Mouse (Mus musculus): ENCODE measurements around the gene Muc16.

The Muc16 gene

GRCm38 (mm10) chr9:18674480-18675154 is at the start of gene Muc16:
Gene Muc16 (minus strand): TSS chr9:18674530.
- DNase-seq (ENCODE audit: low spot score): no peak

DNA sequence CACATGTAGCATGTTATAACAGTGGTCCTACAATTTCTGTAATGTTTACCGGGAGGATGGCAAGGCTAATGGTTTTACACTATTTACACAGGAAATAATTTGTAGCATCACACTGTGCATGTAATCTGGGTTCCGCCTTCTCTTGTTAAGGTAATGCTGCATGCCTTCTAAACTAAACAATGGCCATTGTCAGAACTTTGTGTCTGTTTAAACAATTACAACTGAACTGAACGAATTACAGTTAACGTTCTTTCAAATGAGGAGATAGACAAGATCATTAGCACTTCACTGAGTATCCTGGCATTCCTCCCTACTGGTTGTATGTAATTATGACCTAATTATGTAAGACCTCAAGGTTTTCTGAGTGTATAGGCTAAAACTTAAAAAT is 48.4 kb upstream of the Muc16 start:
- no peak for DNase-seq (ENCODE audit: low spot score)

GRCm38 (mm10) chr9:18721931-18722711 is 47.8 kb upstream of the Muc16 start:
- no peak for DNase-seq (ENCODE audit: low spot score)

- DNase-seq (ENCODE audit: low spot score): no peak
These were observed 46.7 kb upstream of the Muc16 start for GRCm38 (mm10) chr9:18721011-18721410.

GRCm38 (mm10) chr9:18705628-18706027 is 31.3 kb upstream of the Muc16 start:
- DNase-seq (ENCODE audit: low spot score): no peak

DNA sequence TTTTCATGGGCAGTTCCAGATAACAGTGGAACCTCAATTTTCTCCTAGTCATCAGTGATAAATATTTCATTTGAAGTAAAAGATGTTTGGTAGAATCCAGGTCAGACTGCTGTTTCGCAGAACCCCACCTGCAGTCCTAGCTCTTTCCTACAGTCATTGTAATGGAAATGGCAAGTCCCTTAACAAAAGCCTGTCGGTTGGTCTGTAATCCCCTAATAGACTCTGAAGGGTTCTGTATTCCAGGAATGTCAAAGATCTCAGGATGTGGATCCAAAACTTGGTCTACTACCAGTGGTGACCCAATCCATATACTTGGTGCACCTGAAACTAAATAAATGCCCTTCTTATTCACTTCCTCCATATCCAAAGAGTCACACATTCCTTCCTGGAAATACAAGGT is 76.0 kb downstream of the Muc16 start:
- DNase-seq (ENCODE audit: low spot score): no peak

- no peak for DNase-seq (ENCODE audit: low spot score)
These were observed 166.2 kb downstream of the Muc16 start for GRCm38 (mm10) chr9:18508098-18508497.

DNA sequence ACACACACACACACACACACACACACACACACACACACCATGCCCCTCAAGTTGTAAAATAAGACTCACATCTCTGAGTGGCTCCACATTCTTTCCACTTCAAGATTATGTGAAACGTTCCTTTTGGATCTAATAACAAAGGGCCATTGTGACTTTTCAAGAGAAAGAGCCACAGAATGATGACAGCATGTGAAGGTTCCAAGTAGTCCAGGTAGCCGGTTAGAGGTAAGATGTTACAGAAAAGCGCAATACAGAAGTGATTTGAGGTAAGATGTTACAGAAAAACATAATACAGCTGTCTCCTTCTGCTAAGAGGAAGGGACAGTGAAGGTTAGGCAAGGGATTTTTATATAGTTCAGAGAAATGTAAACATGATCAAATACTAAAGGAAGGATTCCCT is 196.2 kb downstream of the Muc16 start, which contains the start of the genes Zfp558 and Mbd3l1:
Zfp558 (minus strand) TSS at position 101 of the 400 bp plus-strand sequence.
Mbd3l1 (plus strand) TSS at position 192 of the 400 bp plus-strand sequence.
- DNase-seq (ENCODE audit: low spot score): no peak

DNA sequence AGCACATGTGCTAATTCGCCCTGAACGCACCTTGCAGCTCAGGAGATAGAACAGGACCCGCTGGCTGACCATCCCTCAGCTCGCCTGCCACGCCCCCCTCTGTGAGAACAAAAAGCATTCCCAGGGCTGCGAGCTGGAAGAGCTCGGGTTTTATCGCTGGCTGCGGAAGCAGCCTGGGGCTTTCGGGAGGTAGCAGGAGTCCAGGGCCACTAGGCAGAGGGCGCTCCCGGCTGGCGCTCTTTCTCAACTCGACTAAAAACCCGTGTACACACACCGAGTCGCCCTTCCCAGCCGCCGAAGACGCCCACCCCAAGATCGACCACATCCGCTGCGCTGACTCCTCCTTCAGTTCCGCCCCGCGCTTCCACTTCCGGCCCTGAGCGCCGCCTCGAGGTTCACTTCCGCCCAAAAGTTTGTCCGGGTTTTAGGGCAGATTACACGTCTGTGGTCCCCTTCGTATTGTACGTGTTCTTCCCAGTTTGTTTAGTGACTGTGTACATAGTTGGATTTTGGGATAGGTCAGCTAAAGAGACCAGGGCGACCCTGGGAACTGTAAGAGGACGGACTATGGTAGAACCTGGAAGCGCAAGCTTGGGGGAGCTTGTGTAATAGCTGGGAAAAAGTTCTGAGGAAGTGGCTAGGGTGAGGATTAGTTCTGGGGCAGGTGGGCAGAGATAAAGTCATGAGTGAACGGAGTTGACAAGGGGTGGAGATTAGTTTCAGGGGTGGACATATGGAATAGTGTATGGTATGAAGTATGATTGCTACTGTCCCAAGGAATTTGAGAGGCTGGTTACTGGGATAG is 200.8 kb downstream of the Muc16 start:
- DNase-seq (ENCODE audit: low spot score): peak; percentile 28

- DNase-seq (ENCODE audit: low spot score): no peak
These were observed 206.3 kb downstream of the Muc16 start for GRCm38 (mm10) chr9:18468005-18468404.

DNA sequence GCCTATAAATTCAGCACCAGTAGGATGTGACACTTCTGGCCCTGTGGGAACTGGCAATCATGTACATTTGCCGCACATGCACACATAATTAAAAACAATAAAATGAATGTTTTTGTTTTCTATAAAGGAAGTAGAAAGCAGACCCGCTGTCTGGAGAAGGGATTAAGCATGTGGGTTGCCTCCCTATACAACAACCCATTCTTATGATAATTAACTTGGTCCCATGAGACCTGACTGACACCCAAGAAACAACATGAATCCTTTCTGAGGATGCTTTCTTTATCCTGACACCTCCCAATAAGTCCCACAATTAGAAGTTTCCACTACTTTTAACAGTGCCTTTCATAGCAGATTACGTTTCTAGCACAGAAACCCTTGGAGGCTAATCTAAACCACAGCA is 207.0 kb downstream of the Muc16 start:
- no peak for DNase-seq (ENCODE audit: low spot score)

DNA sequence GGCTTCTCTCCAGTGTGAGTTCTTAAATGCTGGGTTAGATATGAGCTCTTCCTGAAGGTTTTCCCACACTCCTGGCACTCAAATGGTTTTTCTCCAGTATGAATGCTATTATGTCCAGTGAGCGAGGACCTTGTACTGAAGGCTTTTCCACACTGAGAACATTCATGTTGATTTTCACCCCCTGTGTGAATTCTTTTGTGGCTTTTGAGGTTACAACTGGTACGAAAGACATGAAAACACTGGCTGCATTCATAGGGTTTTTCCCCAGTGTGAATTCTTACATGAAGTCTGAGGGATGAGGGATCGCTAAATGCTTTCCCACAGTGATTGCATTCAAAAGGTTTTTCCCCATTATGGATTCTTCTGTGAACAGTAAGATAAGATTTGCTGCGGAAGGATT is 217.8 kb downstream of the Muc16 start:
- no peak for DNase-seq (ENCODE audit: low spot score)

Data from left cerebral cortex, adult 11 months (tissue).